Mouse (Mus musculus) liver, embryonic 16.5 days (tissue): Measurements from ENCODE around the gene Chd9. TPM values are rescaled to one million over a fixed set of nuclear protein-coding genes. Genes with fewer than 3 reads are reported as not detected.

ENCODE experiments used
- ATAC-seq: fragments of 200-750 bp; cut with Nextera tagmentation; 2 replicates; pipeline ENCODE4 v1.8.0; 2017; ENCODE audit warnings: low read depth, mild to moderate bottlenecking, moderate number of reproducible peaks, moderate library complexity
- H3K27ac ChIP-seq: fragments of 300-500 bp; sonication (generic); 2 replicates; pipeline ENCODE4 v1.5.1; 2014; ENCODE audit warnings: mild to moderate bottlenecking, low read length
- H3K27me3 ChIP-seq: fragments of 300-500 bp; sonication (generic); 2 replicates; pipeline ENCODE4 v1.6.1; 2014; ENCODE audit warnings: low read depth, low read length, mixed read lengths; ENCODE audit not compliant: control insufficient read depth, insufficient read depth
- H3K36me3 ChIP-seq: fragments of 300-500 bp; sonication (generic); 2 replicates; pipeline ENCODE4 v1.6.1; 2014; ENCODE audit warnings: mild to moderate bottlenecking; ENCODE audit not compliant: control insufficient read depth, insufficient read depth
- H3K4me1 ChIP-seq: fragments of 300-500 bp; sonication (generic); 2 replicates; pipeline ENCODE4 v1.6.1; 2014; ENCODE audit warnings: low read depth, low read length, mixed read lengths; ENCODE audit not compliant: control insufficient read depth
- H3K4me2 ChIP-seq: fragments of 300-500 bp; sonication (generic); 2 replicates; pipeline ENCODE4 v1.6.1; 2014; ENCODE audit warnings: low read depth, low read length, mixed read lengths
- H3K4me3 ChIP-seq: fragments of 300-500 bp; sonication (generic); 2 replicates; pipeline ENCODE4 v1.5.1; 2014; ENCODE audit warnings: low read depth, mild to moderate bottlenecking, low read length
- H3K9ac ChIP-seq: fragments of 300-500 bp; sonication (generic); 2 replicates; pipeline ENCODE4 v1.6.1; 2014; ENCODE audit warnings: low read depth, low read length
- H3K9me3 ChIP-seq: fragments of 300-500 bp; sonication (generic); replicated peaks from 2 replicates; pipeline ENCODE4 v1.6.1; 2016; ENCODE audit warnings: low read length; ENCODE audit not compliant: control insufficient read depth
- WGBS: fragments of 180-500 bp; shearing (Covaris S2); extraction: QIAGEN DNeasy Blood & Tissue Kit; methylation state at CpG from one replicate; pipeline ENCODE4 v1.1.7; 2014; ENCODE audit not compliant: insufficient replicate concordance; 5-methylcytosine and 5-hydroxymethylcytosine counted together
- polyA plus RNA-seq: library from polyadenylated mRNA; unstranded; fragments of >200 nt; fragmentation: Nextera tagmentation; extraction: Ambion mirVana; gene quantifications from 2 replicates; pipeline ENCODE4 v1.2.1, GENCODE M21; 2015

Gene Chd9
- polyA plus RNA-seq, 1 experiment from 2014 or later = 18.5 TPM

DNA sequence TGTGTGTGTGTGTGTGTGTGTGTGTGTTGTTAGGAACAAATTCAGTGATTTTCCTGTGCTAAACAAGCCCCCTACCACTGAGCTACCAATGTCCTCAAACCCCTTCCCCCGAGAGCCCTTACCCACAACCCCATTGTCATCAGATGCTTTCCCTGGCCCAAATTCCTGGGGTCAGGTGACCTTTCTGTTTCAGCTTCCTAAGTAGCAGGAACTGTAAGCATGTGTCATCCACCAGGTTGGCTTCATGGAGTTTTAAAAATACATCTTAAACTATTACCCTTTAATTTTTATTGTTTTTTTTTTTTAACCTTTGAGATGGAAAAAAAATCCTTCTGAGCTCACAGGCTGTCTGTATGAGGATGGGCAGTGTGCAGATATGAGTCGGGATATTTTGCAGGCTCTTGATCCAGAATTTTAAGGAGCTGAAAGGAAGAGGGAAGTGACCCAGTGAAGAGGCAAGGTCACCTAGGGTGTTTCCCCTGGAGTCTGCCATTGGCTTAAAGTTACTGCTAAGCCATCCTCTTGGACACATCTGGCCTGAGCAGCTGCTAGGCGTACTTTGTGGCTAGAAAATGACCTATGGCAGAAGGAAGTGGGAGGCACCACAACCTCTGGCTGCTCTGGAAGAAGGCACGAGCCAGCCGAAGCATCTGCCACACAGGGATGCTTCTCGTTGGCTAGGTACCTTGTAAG is 5.6 kb downstream of the Chd9 start:
- peaks cover 9% of the 10 kb centered on the region; the same call in 1 of the 2 replicates for H3K4me1 ChIP-seq
- 45% methylated on average over 6 of the region's 6 CpGs for WGBS
- H3K4me2 ChIP-seq = no peak overlapping the region
- H3K27ac ChIP-seq = no peak overlapping the region
- H3K4me3 ChIP-seq = no peak overlapping the region
- H3K9ac ChIP-seq = no peak overlapping the region
- no peaks in the 10 kb centered on the region for H3K27me3 ChIP-seq
- ATAC-seq = no peak
- no peaks in the 10 kb centered on the region for H3K36me3 ChIP-seq
- H3K9me3 ChIP-seq = no peaks in the 10 kb centered on the region

DNA sequence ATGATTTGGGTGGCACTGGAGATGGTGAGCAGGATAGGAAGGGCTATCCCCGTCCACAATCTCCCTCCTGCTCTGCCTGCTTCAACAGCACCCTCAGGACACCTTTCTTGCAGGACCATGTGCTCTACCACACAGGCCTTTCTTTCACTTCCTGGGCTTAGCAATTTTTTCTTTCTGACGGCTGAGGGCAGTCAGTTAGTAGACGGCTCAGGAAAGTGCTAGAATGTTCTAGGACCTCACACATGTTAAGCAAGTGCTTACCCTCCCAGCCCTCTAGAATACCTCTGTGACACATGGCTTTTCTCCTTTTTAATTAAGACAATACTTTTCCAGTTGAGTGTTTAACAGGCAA is 6.1 kb downstream of the Chd9 start:
- Histone ChIP-seq H3K4me1 (peaks cover 6% of the 10 kb centered on the region; the same call in 1 of the 2 replicates), H3K27ac (no peak overlapping the region), H3K36me3 (no peaks in the 10 kb centered on the region), H3K4me3 (no peak overlapping the region), H3K4me2 (no peak overlapping the region), H3K27me3 (no peaks in the 10 kb centered on the region), H3K9me3 (no peaks in the 10 kb centered on the region), H3K9ac (no peak overlapping the region)
- ATAC-seq = no peak
- 49% methylated on average over 3 of the region's 3 CpGs for WGBS

DNA sequence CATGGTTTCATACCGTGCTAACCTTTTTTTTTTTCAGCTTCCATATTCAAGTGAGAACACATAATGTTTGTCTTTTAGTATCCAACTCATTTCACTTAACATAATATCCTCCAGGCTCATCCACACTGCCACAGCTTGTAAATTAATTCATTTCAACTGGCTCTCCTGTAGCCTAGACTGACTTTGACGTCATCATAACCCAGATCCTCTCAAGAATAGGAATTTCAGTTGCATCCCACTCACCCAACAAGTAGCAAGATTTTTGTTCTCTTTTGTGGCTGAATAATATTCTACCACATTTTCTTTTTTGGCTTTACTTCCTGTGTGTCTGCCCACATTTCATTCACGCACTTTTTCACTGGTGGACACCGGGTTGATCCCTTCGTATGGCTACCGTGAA is 9.3 kb downstream of the Chd9 start:
- no peaks in the 10 kb centered on the region for H3K9me3 ChIP-seq
- H3K36me3 ChIP-seq = no peaks in the 10 kb centered on the region
- H3K27ac ChIP-seq = no peak overlapping the region
- H3K27me3 ChIP-seq = no peaks in the 10 kb centered on the region
- no peak overlapping the region for H3K4me2 ChIP-seq
- no peak for ATAC-seq
- H3K4me1 ChIP-seq = no peaks in the 10 kb centered on the region; the same call in 1 of the 2 replicates
- no peak overlapping the region for H3K4me3 ChIP-seq
- WGBS = 79% methylated on average over 6 of the region's 6 CpGs
- no peak overlapping the region for H3K9ac ChIP-seq

DNA sequence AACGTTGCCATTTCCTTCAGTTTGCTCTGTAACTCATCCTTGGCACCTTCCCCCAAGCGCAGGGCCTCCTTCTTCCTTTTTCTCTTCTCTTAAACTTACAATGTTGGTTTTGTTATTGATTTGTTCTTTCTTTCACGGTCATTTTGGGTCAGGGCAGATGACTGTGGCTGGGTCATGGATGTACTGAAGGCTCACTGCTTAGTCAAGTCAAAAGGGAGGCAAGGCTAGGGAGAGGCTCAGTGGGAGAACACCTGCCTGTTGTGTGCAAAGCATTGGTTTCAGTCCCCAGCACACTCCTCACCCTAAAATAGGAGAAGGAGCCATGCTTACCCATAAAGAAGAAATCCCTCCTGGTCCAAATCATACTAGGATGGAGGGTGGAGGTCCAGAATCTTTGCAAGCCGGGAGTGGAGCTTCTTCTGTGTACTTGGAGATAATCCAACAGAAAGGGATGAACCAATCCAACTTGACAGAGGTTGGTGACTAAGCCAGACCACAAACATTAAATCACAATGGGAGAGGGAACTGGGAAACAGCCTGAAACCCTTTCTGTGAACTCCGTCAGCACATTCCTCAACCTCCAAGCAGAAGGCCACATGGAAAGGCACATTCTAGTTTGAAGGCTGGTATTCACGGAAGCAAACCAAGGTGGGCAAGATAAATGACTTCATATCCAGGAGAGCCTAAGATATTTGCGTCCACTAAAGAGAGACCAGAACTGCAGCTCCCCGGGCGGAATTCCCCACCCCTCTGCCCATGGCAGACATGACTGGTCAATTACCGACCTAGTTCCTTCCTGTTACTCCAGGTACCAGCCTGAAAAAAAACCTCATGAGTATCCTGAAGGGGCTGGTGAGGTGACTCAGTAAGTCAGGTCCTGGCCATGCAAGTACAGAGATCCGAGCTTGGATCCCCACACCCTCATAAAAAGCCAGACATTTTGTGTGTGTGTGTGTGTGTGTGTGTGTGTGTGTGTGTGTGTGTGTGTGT is 11.9 kb downstream of the Chd9 start:
- H3K4me2 ChIP-seq = no peak overlapping the region
- H3K4me1 ChIP-seq = no peaks in the 10 kb centered on the region
- H3K9ac ChIP-seq = no peak overlapping the region
- no peaks in the 10 kb centered on the region for H3K9me3 ChIP-seq
- H3K36me3 ChIP-seq = no peaks in the 10 kb centered on the region
- H3K27ac ChIP-seq = no peak overlapping the region
- no peaks in the 10 kb centered on the region for H3K27me3 ChIP-seq
- no peak for ATAC-seq
- 42% methylated on average over 11 of the region's 11 CpGs for WGBS
- H3K4me3 ChIP-seq = no peak overlapping the region

DNA sequence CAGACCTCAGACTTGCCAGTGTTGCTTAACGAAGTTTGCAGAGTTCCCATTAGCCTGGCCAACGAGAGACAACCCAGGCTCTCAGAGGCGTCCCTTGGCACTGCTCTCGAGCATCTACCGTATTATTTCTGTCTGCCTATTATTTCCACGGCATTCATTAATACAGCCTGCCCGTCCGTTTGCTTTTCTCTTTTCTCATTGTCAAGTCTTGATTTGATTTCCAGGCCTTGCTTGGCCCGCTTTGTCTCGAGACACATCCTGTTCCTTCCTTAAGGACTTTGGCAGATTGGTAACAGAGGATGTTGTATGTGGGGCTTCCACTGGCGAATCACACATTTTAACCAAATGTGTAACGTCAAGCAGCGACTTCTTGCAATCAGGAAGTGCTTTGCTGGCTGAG is 13.2 kb downstream of the Chd9 start:
- H3K27ac ChIP-seq = no peak overlapping the region
- ATAC-seq = no peak
- no peak overlapping the region for H3K4me3 ChIP-seq
- H3K27me3 ChIP-seq = no peaks in the 10 kb centered on the region
- WGBS = 51% methylated on average over 13 of the region's 13 CpGs
- no peak overlapping the region for H3K9ac ChIP-seq
- H3K4me1 ChIP-seq = no peaks in the 10 kb centered on the region
- H3K9me3 ChIP-seq = no peaks in the 10 kb centered on the region
- H3K4me2 ChIP-seq = no peak overlapping the region
- no peaks in the 10 kb centered on the region for H3K36me3 ChIP-seq

DNA sequence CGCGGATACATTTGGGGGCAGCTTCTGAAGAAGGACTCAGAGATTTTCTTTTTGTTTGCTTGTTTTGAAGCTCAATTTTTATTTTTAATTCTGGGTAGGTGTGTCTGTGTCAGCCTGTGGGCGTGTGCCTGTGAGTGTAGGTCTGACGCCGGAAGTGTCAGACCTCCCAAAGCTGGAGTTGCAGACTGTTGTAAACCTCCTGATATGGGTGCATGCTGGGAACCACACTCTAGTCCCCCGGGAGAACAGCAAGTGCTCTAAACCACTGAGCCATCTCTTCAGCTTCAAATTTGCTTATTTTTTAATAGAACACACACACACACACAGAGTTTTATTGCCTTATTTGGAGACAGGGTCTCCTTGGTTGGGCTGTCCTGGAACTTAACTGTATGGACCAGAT is 15.0 kb downstream of the Chd9 start:
- ATAC-seq = no peak
- Histone ChIP-seq H3K9me3 (no peaks in the 10 kb centered on the region), H3K4me2 (no peak overlapping the region), H3K4me1 (no peaks in the 10 kb centered on the region), H3K27ac (no peak overlapping the region), H3K9ac (no peak overlapping the region), H3K36me3 (no peaks in the 10 kb centered on the region), H3K27me3 (no peaks in the 10 kb centered on the region), H3K4me3 (no peak overlapping the region)
- WGBS = 62% methylated on average over 6 of the region's 6 CpGs

DNA sequence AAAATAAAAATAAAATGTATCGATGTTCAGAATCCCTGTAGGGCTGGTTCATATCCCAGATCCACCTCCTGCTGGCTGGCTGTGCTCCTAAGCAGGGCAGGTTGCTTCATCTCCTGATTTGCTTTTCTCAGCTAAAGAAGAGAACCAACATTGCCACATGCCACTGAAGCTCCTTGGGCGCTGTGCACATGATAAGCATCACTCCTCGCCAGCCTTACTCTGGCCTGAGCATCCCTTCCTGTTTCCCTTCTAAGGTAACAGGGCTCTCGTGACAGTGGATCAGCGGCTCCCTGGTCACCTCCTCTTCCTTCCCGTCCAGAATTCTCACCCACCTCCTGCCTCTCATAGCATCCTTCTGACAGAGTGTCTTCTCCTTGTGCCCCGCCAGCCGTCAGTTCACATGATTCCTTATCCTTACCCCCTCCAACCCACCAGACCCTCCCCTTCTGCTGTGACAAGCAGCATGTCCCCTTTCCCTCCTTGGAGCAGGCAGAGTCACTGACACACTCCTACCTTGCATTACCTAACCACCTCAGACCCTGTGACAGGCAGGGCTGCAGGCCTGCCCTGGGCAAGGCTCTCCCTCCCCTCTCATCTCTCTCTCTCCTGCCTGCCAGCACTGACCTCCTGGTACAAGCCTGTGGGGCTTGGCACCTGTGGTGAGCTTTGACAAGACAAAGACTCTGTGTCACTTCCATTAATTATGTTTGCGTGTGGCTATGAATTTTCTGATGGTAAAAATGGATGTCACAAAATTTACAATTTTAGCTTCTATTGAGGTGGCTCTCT is 16.2 kb downstream of the Chd9 start:
- no peak for ATAC-seq
- no peak overlapping the region for H3K27ac ChIP-seq
- no peaks in the 10 kb centered on the region for H3K27me3 ChIP-seq
- no peaks in the 10 kb centered on the region for H3K4me1 ChIP-seq
- 51% methylated on average over 9 of the region's 9 CpGs for WGBS
- H3K36me3 ChIP-seq = no peaks in the 10 kb centered on the region
- no peak overlapping the region for H3K4me3 ChIP-seq
- H3K4me2 ChIP-seq = no peak overlapping the region
- no peaks in the 10 kb centered on the region for H3K9me3 ChIP-seq
- H3K9ac ChIP-seq = no peak overlapping the region

DNA sequence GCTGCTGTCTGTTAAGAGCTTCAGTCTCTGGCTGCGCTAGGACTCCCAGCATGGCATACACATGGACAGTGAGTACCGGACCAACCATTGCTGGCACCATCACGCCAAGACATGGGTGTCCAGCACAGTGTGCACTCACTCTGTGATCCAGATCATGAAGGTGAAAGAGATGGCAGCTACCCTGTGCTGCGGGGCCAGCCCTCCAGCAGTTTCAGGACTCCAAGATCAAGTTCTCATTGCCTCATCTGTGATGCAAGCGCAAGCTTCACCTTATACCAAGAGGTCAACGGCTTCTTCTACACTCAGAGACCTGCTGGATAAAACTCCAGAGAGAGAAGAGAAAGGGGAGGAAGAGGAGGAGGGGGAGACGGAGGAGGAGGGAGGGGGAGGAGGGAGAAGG is 19.8 kb downstream of the Chd9 start:
- no peak overlapping the region for H3K27ac ChIP-seq
- H3K36me3 ChIP-seq = no peaks in the 10 kb centered on the region
- H3K9me3 ChIP-seq = no peaks in the 10 kb centered on the region
- H3K27me3 ChIP-seq = no peaks in the 10 kb centered on the region
- no peak overlapping the region for H3K9ac ChIP-seq
- no peak for ATAC-seq
- no peak overlapping the region for H3K4me3 ChIP-seq
- WGBS = 73% methylated on average over 7 of the region's 7 CpGs
- H3K4me1 ChIP-seq = no peaks in the 10 kb centered on the region
- no peak overlapping the region for H3K4me2 ChIP-seq
